Mouse (Mus musculus): ENCODE results near the gene Bcl7c.

- TF ChIP-seq CTCF (IDR thresholded peaks at IDR 0.05; ENCODE audit: low read depth, low read length) (no peak), GATA1 (IDR thresholded peaks at IDR 0.05; ENCODE audit: borderline replicate concordance, low read length) (no peak), TAL1 (conservative IDR thresholded peaks at IDR 0.05; ENCODE audit: low read depth, low read length) (no peak)
These were observed 46.9 kb downstream of the Bcl7c start for GRCm38 (mm10) chr7:127661833-127662232.
